Mouse (Mus musculus) CH12.LX (cell line): ENCODE data around the gene Abhd12.

Source experiments
- CHD1 ChIP-seq: IDR thresholded peaks from 2 replicates; pipeline ENCODE4 v1.6.1; 2012; ENCODE audit warnings: low read depth, low read length, improper control_type of control experiment, inconsistent platforms
- CTCF ChIP-seq, 2 experiments: IDR thresholded peaks in 1 of 2; conservative IDR thresholded peaks in 1 of 2; 2 replicates each; pipeline ENCODE4 v1.5.1; 2011 to 2012; ENCODE audit warnings: low read depth in 2 of 2, low read length in 2 of 2, improper control_type of control experiment in 1 of 2, inconsistent platforms in 1 of 2, mild to moderate bottlenecking in 1 of 2, moderate library complexity in 1 of 2
- JUND ChIP-seq: conservative IDR thresholded peaks from 2 replicates; pipeline ENCODE4 v1.6.1; 2011; ENCODE audit warnings: low read depth, low read length, improper control_type of control experiment
- MAFK ChIP-seq: IDR thresholded peaks from 2 replicates; pipeline ENCODE4 v1.6.1; 2011; ENCODE audit warnings: low read length, improper control_type of control experiment; ENCODE audit not compliant: insufficient replicate concordance
- MYC ChIP-seq: IDR thresholded peaks from 2 replicates; pipeline ENCODE4 v1.6.1; 2011; ENCODE audit warnings: low read depth, mild to moderate bottlenecking, improper control_type of control experiment, low read length
- RAD21 ChIP-seq: IDR thresholded peaks from 2 replicates; pipeline ENCODE4 v1.6.1; 2011; ENCODE audit warnings: low read depth, mild to moderate bottlenecking, low read length, improper control_type of control experiment, moderate library complexity
- RCOR1 ChIP-seq: conservative IDR thresholded peaks from 2 replicates; pipeline ENCODE4 v1.6.1; 2012; ENCODE audit warnings: low read depth, mild to moderate bottlenecking, inconsistent platforms, low read length, improper control_type of control experiment
- TCF12 ChIP-seq: IDR thresholded peaks from 2 replicates; pipeline ENCODE4 v1.6.1; 2014; ENCODE audit warnings: low read depth, mild to moderate bottlenecking, inconsistent platforms, low read length, improper control_type of control experiment

DNA sequence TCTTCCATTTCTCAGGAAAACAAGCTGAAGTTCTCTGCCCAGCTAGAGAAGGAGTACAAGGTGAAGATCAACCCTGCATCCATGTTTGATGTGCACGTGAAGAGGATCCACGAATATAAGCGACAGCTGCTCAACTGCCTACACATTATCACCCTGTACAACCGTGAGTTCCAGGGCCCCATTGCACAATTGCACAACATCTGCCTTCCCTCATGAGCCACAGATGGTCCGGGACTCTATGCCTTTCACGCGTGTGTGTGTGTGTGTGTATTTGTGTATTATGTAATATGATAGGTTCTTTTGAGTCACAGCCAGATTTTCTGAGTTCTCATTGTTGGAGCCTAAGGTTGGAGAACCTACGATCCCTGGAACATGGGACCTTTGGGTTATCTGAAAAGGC, 83.8 kb downstream of the Abhd12 start:
- TF ChIP-seq CHD1 (no peak), RAD21 (no peak), CTCF (conservative IDR thresholded peaks at IDR 0.05 in 1 of 2, IDR thresholded peaks at IDR 0.05 in 1 of 2; ENCODE audit: low read depth in 2 of 2, low read length in 2 of 2) (no peak), RCOR1 (no peak), MAFK (no peak), JUND (no peak), TCF12 (no peak), MYC (no peak)
